Mouse (Mus musculus) embryonic facial prominence, embryonic 15.5 days (tissue): ENCODE measurements around the gene Fam177a. TPM values are rescaled to one million over a fixed set of nuclear protein-coding genes. Genes with fewer than 3 reads are reported as not detected.
"Not testable (repeated sequence)": the region's sequence is repeated elsewhere in the genome, so short reads cannot be mapped to it uniquely, and the experiment has no call there.

Experiments
- ATAC-seq: fragments of 200-750 bp; cut with Nextera tagmentation; 2 replicates; pipeline ENCODE4 v1.8.0; 2017; ENCODE audit warnings: low read depth, moderate TSS enrichment; ENCODE audit not compliant: insufficient number of reproducible peaks, low FRiP score, low TSS enrichment
- H3K27ac ChIP-seq: fragments of 300-500 bp; sonication (generic); replicated peaks from 2 replicates; pipeline ENCODE4 v1.5.1; 2015; ENCODE audit warnings: mild to moderate bottlenecking, inconsistent platforms
- H3K27me3 ChIP-seq: fragments of 300-500 bp; sonication (generic); 2 replicates; pipeline ENCODE4 v1.6.1; 2015; ENCODE audit warnings: inconsistent platforms
- H3K36me3 ChIP-seq: fragments of 300-500 bp; sonication (generic); 2 replicates; pipeline ENCODE4 v1.6.1; 2015; ENCODE audit warnings: mild to moderate bottlenecking, inconsistent platforms
- H3K4me1 ChIP-seq: fragments of 300-500 bp; sonication (generic); 2 replicates; pipeline ENCODE4 v1.6.1; 2015; ENCODE audit warnings: inconsistent platforms
- H3K4me2 ChIP-seq: fragments of 300-500 bp; sonication (generic); replicated peaks from 2 replicates; pipeline ENCODE4 v1.6.1; 2015; ENCODE audit warnings: mild to moderate bottlenecking, inconsistent platforms
- H3K4me3 ChIP-seq: fragments of 300-500 bp; sonication (generic); replicated peaks from 2 replicates; pipeline ENCODE4 v1.5.1; 2015; ENCODE audit warnings: mild to moderate bottlenecking, inconsistent platforms
- H3K9ac ChIP-seq: fragments of 300-500 bp; sonication (generic); 2 replicates; pipeline ENCODE4 v1.6.1; 2015; ENCODE audit warnings: inconsistent platforms
- H3K9me3 ChIP-seq: fragments of 300-500 bp; sonication (generic); replicated peaks from 2 replicates; pipeline ENCODE4 v1.6.1; 2016; ENCODE audit warnings: inconsistent platforms
- WGBS: fragments of 180-500 bp; shearing (Covaris S2); methylation state at CpG from one replicate; pipeline ENCODE4 v1.1.7; 2015; 5-methylcytosine and 5-hydroxymethylcytosine counted together
- polyA plus RNA-seq: library from polyadenylated mRNA; unstranded; fragments of >200 nt; fragmentation: Nextera tagmentation; extraction: Ambion mirVana; gene quantifications from 2 replicates; pipeline ENCODE4 v1.2.1, GENCODE M21; 2015

The Fam177a gene
- polyA plus RNA-seq, result 29.9 and 33.0 TPM in 2 replicates

GRCm38 (mm10) chr12:55124242-55124641, at the start of gene Fam177a:
Gene Fam177a (plus strand): TSS chr12:55124469.
- ATAC-seq, result peak; percentile 98
- not testable (repeated sequence) for H3K4me1 ChIP-seq

GRCm38 (mm10) chr12:55075296-55075695, 49.0 kb upstream of the Fam177a start:
- WGBS, result 94% methylated on average over 2 of the region's 2 CpGs

More at GRCm38 (mm10) chr12:55124242-55124641, at the start of gene Fam177a:
- H3K9ac ChIP-seq, H3K36me3 ChIP-seq, H3K4me3 ChIP-seq, H3K27me3 ChIP-seq, H3K9me3 ChIP-seq, H3K27ac ChIP-seq, H3K4me2 ChIP-seq: not testable (repeated sequence)
- no CpG with 5 or more reads among the region's 40 CpGs for WGBS

GRCm38 (mm10) chr12:55078706-55079105, 45.6 kb upstream of the Fam177a start:
- H3K27ac ChIP-seq, H3K27me3 ChIP-seq, H3K9me3 ChIP-seq, H3K4me3 ChIP-seq, ATAC-seq, H3K9ac ChIP-seq, H3K4me2 ChIP-seq, H3K4me1 ChIP-seq, H3K36me3 ChIP-seq: not testable (repeated sequence)
- WGBS, result 40% methylated on average over 2 of the region's 2 CpGs

More at GRCm38 (mm10) chr12:55075296-55075695, 49.0 kb upstream of the Fam177a start:
- H3K9me3 ChIP-seq, result no peaks in the 10 kb centered on the region
- ATAC-seq, result no peak
- no peak overlapping the region for H3K4me2 ChIP-seq
- H3K27me3 ChIP-seq, result no peaks in the 10 kb centered on the region
- no peak overlapping the region for H3K9ac ChIP-seq
- no peaks in the 10 kb centered on the region for H3K36me3 ChIP-seq
- H3K4me3 ChIP-seq, result no peak overlapping the region
- H3K27ac ChIP-seq, result no peak overlapping the region
- H3K4me1 ChIP-seq, result peaks cover 3% of the 10 kb centered on the region; the same call in 1 of the 2 replicates

- H3K4me3 ChIP-seq, result peak within 1 kb of the TSS; percentile 72
- peak within 1 kb of the TSS; percentile 93 for H3K27ac ChIP-seq
- H3K9me3 ChIP-seq, H3K27me3 ChIP-seq, H3K36me3 ChIP-seq, H3K4me1 ChIP-seq: not testable (repeated sequence)
- peak; percentile 97 for ATAC-seq
- under 1% methylated on average over 55 of the region's 60 CpGs for WGBS
- peak within 1 kb of the TSS; percentile 57 for H3K4me2 ChIP-seq
- H3K9ac ChIP-seq, result peak within 1 kb of the TSS; percentile 71
Measured at GRCm38 (mm10) chr12:55079726-55080600, 44.3 kb upstream of the Fam177a start, which contains the start of the genes 2700097O09Rik and Srp54a. Gene 2700097O09Rik (minus strand): TSS chr12:55080110. Gene Srp54a (plus strand): TSS chr12:55080262.

- not testable (repeated sequence) for H3K4me1 ChIP-seq, ATAC-seq, H3K27me3 ChIP-seq, H3K9me3 ChIP-seq, H3K36me3 ChIP-seq
- peak overlapping the region; percentile 35 for H3K4me2 ChIP-seq
- WGBS, result under 1% methylated on average over 25 of the region's 25 CpGs
- peak overlapping the region; percentile 72 for H3K4me3 ChIP-seq
- peak overlapping the region; percentile 93 for H3K27ac ChIP-seq
- peak overlapping the region; percentile 71 for H3K9ac ChIP-seq
Measured at GRCm38 (mm10) chr12:55080601-55080942, 43.7 kb upstream of the Fam177a start.

GRCm38 (mm10) chr12:55092127-55092526, 32.1 kb upstream of the Fam177a start:
- H3K9ac ChIP-seq, H3K27me3 ChIP-seq, H3K27ac ChIP-seq, H3K9me3 ChIP-seq, H3K36me3 ChIP-seq, H3K4me3 ChIP-seq, H3K4me2 ChIP-seq, H3K4me1 ChIP-seq, ATAC-seq: not testable (repeated sequence)
- WGBS, result 75% methylated on average over 1 of the region's 7 CpGs

- H3K9ac ChIP-seq, H3K36me3 ChIP-seq, H3K27ac ChIP-seq, H3K9me3 ChIP-seq, H3K4me2 ChIP-seq, H3K27me3 ChIP-seq, H3K4me3 ChIP-seq, ATAC-seq, H3K4me1 ChIP-seq: not testable (repeated sequence)
- no CpG with 5 or more reads among the region's 7 CpGs for WGBS
Measured at GRCm38 (mm10) chr12:55112616-55113015, 11.7 kb upstream of the Fam177a start.

- not testable (repeated sequence) for H3K9me3 ChIP-seq, H3K9ac ChIP-seq, H3K36me3 ChIP-seq, H3K4me1 ChIP-seq, H3K27ac ChIP-seq, H3K4me3 ChIP-seq, H3K27me3 ChIP-seq, H3K4me2 ChIP-seq
- WGBS, result no CpG with 5 or more reads among the region's 18 CpGs
- peak; percentile 27; the same call in 1 of the 2 replicates for ATAC-seq
Measured at GRCm38 (mm10) chr12:55124731-55125130, 462 bp downstream of the Fam177a start.

GRCm38 (mm10) chr12:55135540-55135939, 11.3 kb downstream of the Fam177a start:
- not testable (repeated sequence) for H3K27ac ChIP-seq, H3K9ac ChIP-seq, H3K4me1 ChIP-seq, H3K9me3 ChIP-seq, H3K4me2 ChIP-seq, H3K4me3 ChIP-seq, H3K27me3 ChIP-seq, ATAC-seq, H3K36me3 ChIP-seq
- no CpG with 5 or more reads among the region's 6 CpGs for WGBS

- not testable (repeated sequence) for H3K4me3 ChIP-seq, H3K4me1 ChIP-seq, H3K9ac ChIP-seq, H3K27ac ChIP-seq, H3K4me2 ChIP-seq, H3K27me3 ChIP-seq, ATAC-seq, H3K36me3 ChIP-seq, H3K9me3 ChIP-seq
- no CpG with 5 or more reads among the region's 6 CpGs for WGBS
Measured at GRCm38 (mm10) chr12:55137859-55138258, 13.6 kb downstream of the Fam177a start.

GRCm38 (mm10) chr12:55154559-55155448, 30.5 kb downstream of the Fam177a start, which contains the start of gene Srp54b:
Gene Srp54b (plus strand): TSS chr12:55155104.
- H3K4me3 ChIP-seq, result peak within 1 kb of the TSS; percentile 31
- WGBS, result no CpG with 5 or more reads among the region's 57 CpGs
- not testable (repeated sequence) for H3K9ac ChIP-seq, H3K4me1 ChIP-seq, H3K36me3 ChIP-seq, H3K4me2 ChIP-seq, H3K9me3 ChIP-seq, H3K27ac ChIP-seq, H3K27me3 ChIP-seq
- ATAC-seq, result peak; percentile 97
